Mouse (Mus musculus) liver, embryonic 15.5 days (tissue): ENCODE data around the gene Plin4. TPM values are rescaled to one million over a fixed set of nuclear protein-coding genes. Genes with fewer than 3 reads are reported as not detected.
"Not testable (repeated sequence)": the region's sequence is repeated elsewhere in the genome, so short reads cannot be mapped to it uniquely, and the experiment has no call there.

Experiments used
- ATAC-seq: fragments of 200-750 bp; cut with Nextera tagmentation; 2 replicates; pipeline ENCODE4 v1.8.0; 2017; ENCODE audit warnings: moderate number of reproducible peaks, mild to moderate bottlenecking, moderate library complexity; ENCODE audit not compliant: insufficient read depth
- H3K27ac ChIP-seq: fragments of 300-500 bp; sonication (generic); replicated peaks from 2 replicates; pipeline ENCODE4 v1.5.1; 2015; ENCODE audit warnings: mild to moderate bottlenecking, inconsistent platforms
- H3K27me3 ChIP-seq: fragments of 300-500 bp; sonication (generic); 2 replicates; pipeline ENCODE4 v1.6.1; 2015; ENCODE audit warnings: mild to moderate bottlenecking, inconsistent platforms
- H3K36me3 ChIP-seq: fragments of 300-500 bp; sonication (generic); replicated peaks from 2 replicates; pipeline ENCODE4 v1.6.1; 2015; ENCODE audit warnings: moderate library complexity, mild to moderate bottlenecking, inconsistent platforms
- H3K4me1 ChIP-seq: fragments of 300-500 bp; sonication (generic); replicated peaks from 2 replicates; pipeline ENCODE4 v1.6.1; 2015; ENCODE audit warnings: inconsistent platforms
- H3K4me2 ChIP-seq: fragments of 300-500 bp; sonication (generic); 2 replicates; pipeline ENCODE4 v1.6.1; 2015; ENCODE audit warnings: moderate library complexity, mild to moderate bottlenecking, inconsistent platforms
- H3K4me3 ChIP-seq: fragments of 300-500 bp; sonication (generic); replicated peaks from 2 replicates; pipeline ENCODE4 v1.5.1; 2015; ENCODE audit warnings: mild to moderate bottlenecking, inconsistent platforms
- H3K9ac ChIP-seq: fragments of 300-500 bp; sonication (generic); 2 replicates; pipeline ENCODE4 v1.6.1; 2015; ENCODE audit warnings: moderate library complexity, mild to moderate bottlenecking, inconsistent platforms
- H3K9me3 ChIP-seq: fragments of 300-500 bp; sonication (generic); replicated peaks from 2 replicates; pipeline ENCODE4 v1.6.1; 2016; ENCODE audit warnings: inconsistent platforms
- WGBS: fragments of 180-500 bp; shearing (Covaris S2); methylation state at CpG from one replicate; pipeline ENCODE4 v1.1.7; 2015; ENCODE audit warnings: mixed read lengths; ENCODE audit not compliant: insufficient replicate concordance; 5-methylcytosine and 5-hydroxymethylcytosine counted together
- polyA plus RNA-seq: library from polyadenylated mRNA; unstranded; fragments of >200 nt; fragmentation: Nextera tagmentation; extraction: Ambion mirVana; gene quantifications from 2 replicates; pipeline ENCODE4 v1.2.1, GENCODE M21; 2015

The Plin4 gene
- polyA plus RNA-seq, 1 experiment from 2014 or later, result 0.02 TPM

GRCm38 (mm10) chr17:56098711-56099572 is 10.7 kb downstream of the Plin4 start:
- H3K4me1 ChIP-seq, result no peaks in the 10 kb centered on the region
- no peaks in the 10 kb centered on the region for H3K27me3 ChIP-seq
- WGBS, result 89% methylated on average over 15 of the region's 15 CpGs
- H3K36me3 ChIP-seq, result peaks cover 83% of the 10 kb centered on the region
- H3K27ac ChIP-seq, result no peak overlapping the region
- no peaks in the 10 kb centered on the region for H3K9me3 ChIP-seq
- H3K4me2 ChIP-seq, result no peak overlapping the region
- H3K9ac ChIP-seq, result no peak overlapping the region
- H3K4me3 ChIP-seq, result no peak overlapping the region
- ATAC-seq, result no peak

GRCm38 (mm10) chr17:56098180-56098579 is 11.4 kb downstream of the Plin4 start:
- H3K36me3 ChIP-seq, result peaks cover 90% of the 10 kb centered on the region

GRCm38 (mm10) chr17:56096883-56097282 is 12.7 kb downstream of the Plin4 start:
- H3K9me3 ChIP-seq, result no peaks in the 10 kb centered on the region
- H3K9ac ChIP-seq, result no peak overlapping the region
- 79% methylated on average over 12 of the region's 12 CpGs for WGBS
- no peaks in the 10 kb centered on the region for H3K27me3 ChIP-seq
- H3K4me3 ChIP-seq, result no peak overlapping the region
- H3K4me1 ChIP-seq, result no peaks in the 10 kb centered on the region
- no peak overlapping the region for H3K27ac ChIP-seq
- ATAC-seq, result no peak
- no peak overlapping the region for H3K4me2 ChIP-seq
- peaks cover 88% of the 10 kb centered on the region for H3K36me3 ChIP-seq

More at GRCm38 (mm10) chr17:56098180-56098579, 11.4 kb downstream of the Plin4 start:
- Histone ChIP-seq H3K4me3 (no peak overlapping the region), H3K27ac (no peak overlapping the region), H3K9me3 (no peaks in the 10 kb centered on the region), H3K27me3 (no peaks in the 10 kb centered on the region), H3K9ac (no peak overlapping the region), H3K4me2 (no peak overlapping the region), H3K4me1 (no peaks in the 10 kb centered on the region)
- WGBS, result 79% methylated on average over 8 of the region's 8 CpGs
- ATAC-seq, result no peak

- Histone ChIP-seq H3K9me3 (no peaks in the 10 kb centered on the region), H3K4me2 (no peak overlapping the region), H3K27ac (no peak overlapping the region), H3K4me1 (no peaks in the 10 kb centered on the region), H3K27me3 (no peaks in the 10 kb centered on the region), H3K4me3 (no peak overlapping the region), H3K36me3 (peaks cover 60% of the 10 kb centered on the region), H3K9ac (no peak overlapping the region)
- ATAC-seq, result no peak
- 68% methylated on average over 1 of the region's 1 CpGs for WGBS
Measured at GRCm38 (mm10) chr17:56092794-56093193, 16.8 kb downstream of the Plin4 start.

GRCm38 (mm10) chr17:56092312-56092711 is 17.3 kb downstream of the Plin4 start:
- no peaks in the 10 kb centered on the region for H3K4me1 ChIP-seq
- no peak for ATAC-seq
- no peak overlapping the region for H3K27ac ChIP-seq
- H3K9me3 ChIP-seq, result no peaks in the 10 kb centered on the region
- H3K9ac ChIP-seq, result no peak overlapping the region
- H3K4me2 ChIP-seq, result no peak overlapping the region
- 64% methylated on average over 1 of the region's 1 CpGs for WGBS
- H3K4me3 ChIP-seq, result no peak overlapping the region
- H3K27me3 ChIP-seq, result no peaks in the 10 kb centered on the region
- H3K36me3 ChIP-seq, result peaks cover 59% of the 10 kb centered on the region

- Histone ChIP-seq H3K4me2 (peak overlapping the region; percentile 99), H3K36me3 (peaks cover 20% of the 10 kb centered on the region), H3K9ac (peak overlapping the region; percentile 91), H3K9me3 (no peaks in the 10 kb centered on the region), H3K27me3 (no peaks in the 10 kb centered on the region), H3K4me3 (peak overlapping the region; percentile 81), H3K4me1 (peaks cover 39% of the 10 kb centered on the region), H3K27ac (0 out of 2 replicates have a peak overlapping the region, but pooled peaks have one; percentile 7)
- ATAC-seq, result no peak
- 17% methylated on average over 8 of the region's 8 CpGs for WGBS
Measured at GRCm38 (mm10) chr17:56080781-56081585, 28.6 kb downstream of the Plin4 start.

- H3K4me3 ChIP-seq, result peak overlapping the region; percentile 81
- no peaks in the 10 kb centered on the region for H3K9me3 ChIP-seq
- H3K9ac ChIP-seq, result peak overlapping the region; percentile 91
- H3K27me3 ChIP-seq, result no peaks in the 10 kb centered on the region
- H3K27ac ChIP-seq, result peak overlapping the region; percentile 82
- peaks cover 49% of the 10 kb centered on the region for H3K4me1 ChIP-seq
- no peak for ATAC-seq
- under 1% methylated on average over 11 of the region's 11 CpGs for WGBS
- peak overlapping the region; percentile 99 for H3K4me2 ChIP-seq
- peaks cover 20% of the 10 kb centered on the region for H3K36me3 ChIP-seq
Measured at GRCm38 (mm10) chr17:56079921-56080320, 29.7 kb downstream of the Plin4 start.

GRCm38 (mm10) chr17:56078880-56079795 is 30.5 kb downstream of the Plin4 start, which contains the start of gene Hdgfl2:
TSS of gene Hdgfl2 (plus strand) at chr17:56079634.
- Histone ChIP-seq H3K9me3 (no peaks in the 10 kb centered on the region), H3K27me3 (no peaks in the 10 kb centered on the region), H3K36me3 (peaks cover 20% of the 10 kb centered on the region), H3K27ac (peak within 1 kb of the TSS; percentile 84), H3K9ac (peak within 1 kb of the TSS; percentile 91), H3K4me1 (peaks cover 55% of the 10 kb centered on the region), H3K4me2 (peak within 1 kb of the TSS; percentile 99), H3K4me3 (peak within 1 kb of the TSS; percentile 81)
- peak; percentile 90 for ATAC-seq
- WGBS, result under 1% methylated on average over 61 of the region's 61 CpGs

- not testable (repeated sequence) for H3K9me3 ChIP-seq, ATAC-seq, H3K27me3 ChIP-seq, H3K9ac ChIP-seq
- peaks cover 15% of the 10 kb centered on the region for H3K36me3 ChIP-seq
- peaks cover 62% of the 10 kb centered on the region for H3K4me1 ChIP-seq
- H3K27ac ChIP-seq, result peak overlapping the region; percentile 84
- WGBS, result 55% methylated on average over 9 of the region's 9 CpGs
- H3K4me2 ChIP-seq, result peak overlapping the region; percentile 99
- H3K4me3 ChIP-seq, result peak overlapping the region; percentile 81
Measured at GRCm38 (mm10) chr17:56078361-56078760, 31.2 kb downstream of the Plin4 start.

- peaks cover 9% of the 10 kb centered on the region for H3K36me3 ChIP-seq
- no peak overlapping the region for H3K4me3 ChIP-seq
- 73% methylated on average over 5 of the region's 5 CpGs for WGBS
- no peaks in the 10 kb centered on the region for H3K9me3 ChIP-seq
- no peak overlapping the region for H3K9ac ChIP-seq
- no peak for ATAC-seq
- H3K27me3 ChIP-seq, result no peaks in the 10 kb centered on the region
- no peak overlapping the region for H3K4me2 ChIP-seq
- H3K4me1 ChIP-seq, result peaks cover 60% of the 10 kb centered on the region
- no peak overlapping the region for H3K27ac ChIP-seq
Measured at GRCm38 (mm10) chr17:56077523-56077922, 32.1 kb downstream of the Plin4 start.
